Mouse (Mus musculus) olfactory bulb, adult 2 months (tissue): ENCODE results near the gene Sbf2.

ENCODE experiments used
- CTCF ChIP-seq: fragments of 200-500 bp; IDR thresholded peaks from 2 replicates; pipeline ENCODE4 v1.5.1; 2012; ENCODE audit warnings: low read depth, mild to moderate bottlenecking, low read length, moderate library complexity; ENCODE audit not compliant: insufficient read depth
- POLR2A ChIP-seq: fragments of 200-500 bp; IDR thresholded peaks from 2 replicates; pipeline ENCODE4 v1.6.1; 2012; ENCODE audit warnings: mild to moderate bottlenecking, low read depth, low read length, moderate library complexity; ENCODE audit not compliant: insufficient read depth

DNA sequence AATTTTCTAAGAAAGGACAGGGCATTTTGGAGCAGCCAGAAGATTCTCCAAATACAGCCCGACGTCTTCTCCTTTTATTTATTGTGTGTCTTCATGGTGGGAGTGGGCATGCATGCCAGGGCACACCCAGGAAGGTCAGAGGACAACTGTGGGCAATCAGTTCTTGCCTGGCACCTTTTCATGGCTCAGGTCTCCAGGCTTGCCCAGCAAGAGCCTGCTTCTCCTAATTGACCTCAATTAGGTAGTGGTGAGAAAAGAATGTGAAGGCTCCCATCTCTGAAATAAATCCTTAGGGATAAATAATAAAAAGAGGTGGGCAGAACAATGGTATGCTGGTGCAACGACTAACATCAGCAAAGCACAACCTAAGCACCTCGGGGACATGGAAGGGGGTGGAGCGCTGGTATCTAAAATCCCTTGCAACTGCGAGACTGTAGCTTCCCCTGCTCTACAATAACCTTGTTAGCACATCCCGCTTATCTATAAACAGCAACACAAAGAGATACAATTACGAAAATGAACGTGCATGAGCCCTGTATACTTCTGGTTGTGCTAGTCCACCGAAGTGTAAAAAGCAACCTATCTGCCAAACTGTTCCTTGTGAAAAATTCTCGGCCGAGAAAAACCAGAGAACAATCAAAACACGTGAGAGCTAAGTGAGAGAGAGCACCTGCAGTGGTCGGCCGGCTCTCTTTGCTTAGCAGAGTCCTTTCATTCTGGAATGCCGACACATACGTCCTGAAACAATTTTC is 1.2 kb downstream of the Sbf2 start:
- TF ChIP-seq POLR2A (no peak), CTCF (no peak)
